Mouse (Mus musculus): ENCODE results near the gene Adgrf4.

GRCm38 (mm10) chr17:42741801-42742217 lies 49.7 kb upstream of the Adgrf4 start, which contains the start of gene Adgrf2:
- TF ChIP-seq CTCF (IDR thresholded peaks at IDR 0.05; ENCODE audit: extremely low read depth, insufficient read depth, insufficient read length, insufficient replicate concordance) (no peak), POLR2A (IDR thresholded peaks at IDR 0.05; ENCODE audit: low read depth, low read length) (no peak)

Measured in spleen, adult 2 months (tissue).